Mouse (Mus musculus): Measurements from ENCODE around the gene Vamp5. TPM values are rescaled to one million over a fixed set of nuclear protein-coding genes. Genes with fewer than 3 reads are reported as not detected.
A peak's percentile ranks its signal among the peaks of the same experiment; 100 is the strongest.

Vamp5 gene
- polyA plus RNA-seq, 1 experiment from 2014 or later: 24.1 TPM

GRCm38 (mm10) chr6:72360599-72360935 is 19.7 kb downstream of the Vamp5 start:
- Histone ChIP-seq H3K27me3 (no peaks in the 10 kb centered on the region), H3K4me1 (replicated peaks) (peaks cover 41% of the 10 kb centered on the region), H3K4me2 (peak overlapping the region; percentile 86; the same call in 1 of the 2 replicates), H3K9ac (no peak overlapping the region), H3K36me3 (peaks cover 34% of the 10 kb centered on the region), H3K9me3 (no peaks in the 10 kb centered on the region), H3K27ac (replicated peaks) (no peak overlapping the region), H3K4me3 (peak overlapping the region; percentile 66; the same call in 1 of the 2 replicates)
- ATAC-seq (ENCODE audit: low read depth): no peak
- 72% methylated on average over 7 of the region's 7 CpGs for WGBS

GRCm38 (mm10) chr6:72359891-72360598 is 20.2 kb downstream of the Vamp5 start:
- peaks cover 34% of the 10 kb centered on the region for H3K36me3 ChIP-seq
- 85% methylated on average over 11 of the region's 11 CpGs for WGBS
- no peak overlapping the region for H3K27ac ChIP-seq (replicated peaks)
- H3K27me3 ChIP-seq: no peaks in the 10 kb centered on the region
- ATAC-seq (ENCODE audit: low read depth): no peak
- no peaks in the 10 kb centered on the region for H3K9me3 ChIP-seq
- no peak overlapping the region; the same call in 1 of the 2 replicates for H3K4me3 ChIP-seq
- H3K4me1 ChIP-seq (replicated peaks): peaks cover 43% of the 10 kb centered on the region
- no peak overlapping the region for H3K9ac ChIP-seq
- 0 out of 2 replicates have a peak overlapping the region, but pooled peaks have one; percentile 86 for H3K4me2 ChIP-seq

- Histone ChIP-seq H3K27ac (replicated peaks) (no peak overlapping the region), H3K4me3 (no peak overlapping the region), H3K9me3 (no peaks in the 10 kb centered on the region), H3K9ac (no peak overlapping the region), H3K4me1 (replicated peaks) (peaks cover 50% of the 10 kb centered on the region), H3K36me3 (peaks cover 34% of the 10 kb centered on the region), H3K4me2 (no peak overlapping the region), H3K27me3 (no peaks in the 10 kb centered on the region)
- no peak for ATAC-seq (ENCODE audit: low read depth)
- 74% methylated on average over 2 of the region's 2 CpGs for WGBS
These were observed 20.9 kb downstream of the Vamp5 start for GRCm38 (mm10) chr6:72359343-72359742.

GRCm38 (mm10) chr6:72358086-72358764 is 22.0 kb downstream of the Vamp5 start:
- 90% methylated on average over 10 of the region's 10 CpGs for WGBS
- no peak overlapping the region for H3K27ac ChIP-seq (replicated peaks)
- H3K9ac ChIP-seq: no peak overlapping the region
- no peak overlapping the region for H3K4me3 ChIP-seq
- no peak overlapping the region for H3K4me2 ChIP-seq
- H3K4me1 ChIP-seq (replicated peaks): peaks cover 51% of the 10 kb centered on the region
- H3K9me3 ChIP-seq: no peaks in the 10 kb centered on the region
- no peak for ATAC-seq (ENCODE audit: low read depth)
- no peaks in the 10 kb centered on the region for H3K27me3 ChIP-seq
- peaks cover 34% of the 10 kb centered on the region for H3K36me3 ChIP-seq

GRCm38 (mm10) chr6:72357164-72358079 is 22.8 kb downstream of the Vamp5 start:
- H3K27me3 ChIP-seq: no peaks in the 10 kb centered on the region
- 81% methylated on average over 5 of the region's 5 CpGs for WGBS
- H3K4me3 ChIP-seq: no peak overlapping the region
- no peak overlapping the region for H3K27ac ChIP-seq (replicated peaks)
- H3K4me2 ChIP-seq: no peak overlapping the region
- peaks cover 45% of the 10 kb centered on the region for H3K4me1 ChIP-seq (replicated peaks)
- ATAC-seq (ENCODE audit: low read depth): no peak
- H3K36me3 ChIP-seq: peaks cover 34% of the 10 kb centered on the region
- no peaks in the 10 kb centered on the region for H3K9me3 ChIP-seq
- H3K9ac ChIP-seq: no peak overlapping the region; the same call in 1 of the 2 replicates

GRCm38 (mm10) chr6:72356001-72356532 is 24.2 kb downstream of the Vamp5 start:
- H3K27me3 ChIP-seq: no peaks in the 10 kb centered on the region
- no peaks in the 10 kb centered on the region for H3K9me3 ChIP-seq
- peak overlapping the region; percentile 93 for H3K4me2 ChIP-seq
- peak; percentile 12 for ATAC-seq (ENCODE audit: low read depth)
- 30% methylated on average over 8 of the region's 8 CpGs for WGBS
- H3K4me3 ChIP-seq: peak overlapping the region; percentile 65
- H3K4me1 ChIP-seq (replicated peaks): peaks cover 37% of the 10 kb centered on the region
- 0 out of 2 replicates have a peak overlapping the region, but pooled peaks have one; percentile 61 for H3K27ac ChIP-seq (replicated peaks)
- H3K36me3 ChIP-seq: peaks cover 39% of the 10 kb centered on the region
- H3K9ac ChIP-seq: peak overlapping the region; percentile 83

- Histone ChIP-seq H3K9ac (peak within 1 kb of the TSS; percentile 83), H3K4me3 (peak within 1 kb of the TSS; percentile 65), H3K4me2 (peak within 1 kb of the TSS; percentile 93), H3K4me1 (replicated peaks) (peaks cover 29% of the 10 kb centered on the region), H3K27ac (replicated peaks) (peak within 1 kb of the TSS; percentile 61), H3K9me3 (no peaks in the 10 kb centered on the region), H3K27me3 (no peaks in the 10 kb centered on the region), H3K36me3 (peaks cover 41% of the 10 kb centered on the region)
- ATAC-seq (ENCODE audit: low read depth): peak; percentile 89
- under 1% methylated on average over 65 of the region's 71 CpGs for WGBS
These were observed 25.0 kb downstream of the Vamp5 start, which contains the start of gene Tmem150a for GRCm38 (mm10) chr6:72355066-72355911. Tmem150a (plus strand) TSS chr6:72355447.

DNA sequence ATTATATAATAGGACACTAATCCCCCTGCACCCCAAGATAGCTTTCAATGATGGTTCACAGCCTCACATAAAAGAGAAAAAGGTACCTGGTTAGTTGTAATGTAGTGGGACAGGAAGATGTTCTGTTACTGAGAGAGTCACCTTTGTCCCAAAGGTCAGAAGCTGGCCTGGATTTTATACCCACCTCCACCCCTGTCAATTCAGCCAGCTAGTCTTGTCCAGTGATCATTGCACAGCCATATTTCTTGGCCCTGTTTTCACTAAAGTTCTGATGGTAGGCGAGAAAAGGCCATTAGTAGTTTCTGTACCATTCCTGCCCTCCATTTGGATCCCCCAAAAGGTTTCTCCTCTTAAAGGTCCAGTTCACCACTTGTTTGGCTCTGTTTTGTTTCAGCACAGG is 26.2 kb downstream of the Vamp5 start:
- 80% methylated on average over 1 of the region's 1 CpGs for WGBS
- ATAC-seq (ENCODE audit: low read depth): no peak
- H3K9ac ChIP-seq: no peak overlapping the region

DNA sequence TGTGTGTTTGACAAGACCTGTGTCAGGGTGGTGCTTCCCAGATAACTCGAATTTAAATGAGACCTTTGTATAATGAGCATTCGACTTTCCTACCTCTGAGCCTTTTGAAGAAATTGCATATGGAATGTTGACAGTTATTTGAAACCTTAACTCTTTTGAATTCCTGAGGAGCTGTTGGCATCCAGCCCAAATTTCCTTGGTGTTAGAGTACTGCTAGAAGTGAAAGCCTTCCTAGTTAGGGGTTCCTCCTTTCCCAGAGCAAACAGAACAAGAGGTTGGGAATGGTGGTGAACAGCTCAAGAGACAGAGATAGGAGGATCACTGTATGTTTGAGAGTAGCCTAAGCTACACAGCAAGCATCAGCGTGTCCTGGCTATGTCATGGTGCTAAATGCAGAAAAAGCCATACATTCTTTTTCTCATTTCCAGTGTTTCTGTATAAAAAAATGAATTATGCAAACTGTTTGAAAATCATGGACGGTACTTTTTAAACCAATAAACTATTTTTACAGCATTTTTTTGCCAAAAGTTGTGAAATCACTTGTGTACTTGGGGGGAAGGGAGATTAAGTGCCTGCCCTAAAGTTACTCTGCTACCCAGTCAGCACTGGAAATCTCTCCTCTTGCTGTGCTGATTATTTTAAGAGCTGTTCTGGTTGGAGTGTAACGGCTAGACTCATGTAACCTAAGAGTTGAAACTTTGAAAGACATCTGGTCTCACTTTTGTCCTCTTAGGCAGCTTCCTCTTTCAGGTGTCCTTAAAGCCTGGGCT is 27.4 kb downstream of the Vamp5 start:
- Histone ChIP-seq H3K9ac (no peak overlapping the region), H3K4me1 (replicated peaks) (peaks cover 40% of the 10 kb centered on the region), H3K4me2 (no peak overlapping the region), H3K36me3 (peaks cover 33% of the 10 kb centered on the region), H3K27ac (replicated peaks) (no peak overlapping the region), H3K9me3 (no peaks in the 10 kb centered on the region), H3K27me3 (no peaks in the 10 kb centered on the region), H3K4me3 (no peak overlapping the region)
- ATAC-seq (ENCODE audit: low read depth): no peak
- 81% methylated on average over 5 of the region's 5 CpGs for WGBS

More for the DNA sequence above, 26.2 kb downstream of the Vamp5 start:
- Histone ChIP-seq H3K4me1 (replicated peaks) (peaks cover 28% of the 10 kb centered on the region), H3K4me3 (no peak overlapping the region), H3K4me2 (no peak overlapping the region), H3K36me3 (peaks cover 41% of the 10 kb centered on the region), H3K9me3 (no peaks in the 10 kb centered on the region), H3K27me3 (no peaks in the 10 kb centered on the region), H3K27ac (replicated peaks) (no peak overlapping the region)

DNA sequence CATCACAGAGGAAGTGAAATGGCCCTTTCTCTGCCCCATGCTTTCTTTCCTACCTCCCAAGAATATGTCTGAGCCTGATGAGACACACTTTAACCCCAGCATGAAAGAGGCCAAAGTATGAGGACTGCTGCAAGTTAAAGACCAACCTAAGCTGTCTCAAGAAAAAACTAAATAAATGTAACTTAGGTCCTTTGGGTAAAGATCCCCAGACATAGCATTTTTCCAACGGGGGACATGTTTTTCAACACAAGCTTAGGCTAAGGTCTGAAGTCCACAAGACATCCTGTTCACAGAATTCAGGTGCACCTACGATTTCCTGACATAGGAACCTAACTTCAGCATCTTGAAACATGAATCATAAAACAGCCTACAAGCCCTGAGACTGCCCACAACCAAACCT is 30.1 kb downstream of the Vamp5 start:
- no peak overlapping the region for H3K27ac ChIP-seq (replicated peaks)
- H3K4me1 ChIP-seq (replicated peaks): peaks cover 39% of the 10 kb centered on the region
- no peak overlapping the region for H3K4me3 ChIP-seq
- WGBS: 90% methylated on average over 2 of the region's 2 CpGs
- H3K9ac ChIP-seq: no peak overlapping the region
- H3K9me3 ChIP-seq: no peaks in the 10 kb centered on the region
- no peaks in the 10 kb centered on the region for H3K27me3 ChIP-seq
- peaks cover 28% of the 10 kb centered on the region for H3K36me3 ChIP-seq
- no peak overlapping the region for H3K4me2 ChIP-seq
- no peak for ATAC-seq (ENCODE audit: low read depth)
